Mouse (Mus musculus) heart, postnatal 0 days (tissue): ENCODE measurements at regions not wholly inside any gene's neighbourhood (a gene's known extent, or its start where the extent isn't known, plus 50 kb on each side); places are given as distances from the start of the nearest gene placed in this dataset.

Source experiments
- CTCF ChIP-seq: IDR thresholded peaks from 2 replicates; pipeline ENCODE4 v1.5.1; 2016; ENCODE audit warnings: antibody characterized with exemption, control low read depth, low read depth
- EP300 ChIP-seq: IDR thresholded peaks from 2 replicates; pipeline ENCODE4 v1.6.1; 2016; ENCODE audit warnings: antibody characterized with exemption, low read depth

GRCm38 (mm10) chr3:102332221-102332620 lies 127.7 kb upstream of the Vangl1 start:
- TF ChIP-seq CTCF (no peak), EP300 (no peak)
